Mouse (Mus musculus) CH12.LX (cell line): Measurements from ENCODE around the gene Anks3. TPM values are rescaled to one million over a fixed set of nuclear protein-coding genes. Genes with fewer than 3 reads are reported as not detected.

Experiments used
- DNase-seq: peaks from one replicate; pipeline ENCODE4 v3.0.0-alpha.2; 2013; ENCODE audit errors: extremely low read depth
- H3K27ac ChIP-seq: 2 replicates; pipeline ENCODE4 v1.5.1; 2012; ENCODE audit warnings: low read depth, mild to moderate bottlenecking, control low read depth, moderate library complexity; ENCODE audit not compliant: insufficient read depth
- H3K27me3 ChIP-seq: replicated peaks from 2 replicates; pipeline ENCODE3; 2012; ENCODE audit warnings: inconsistent platforms
- H3K36me3 ChIP-seq, 2 experiments: replicated peaks in 1 of 2; 2 replicates each; pipeline versions ENCODE3 to v1.6.1; 2012; ENCODE audit warnings: inconsistent platforms in 1 of 2, low read length in 1 of 2, mild to moderate bottlenecking in 1 of 2, mixed read lengths in 1 of 2, moderate library complexity in 1 of 2; ENCODE audit not compliant: control insufficient read depth in 1 of 2, insufficient read depth in 1 of 2
- H3K4me1 ChIP-seq, 2 experiments: 2 replicates each; pipeline ENCODE4 v1.6.1; 2012; ENCODE audit warnings: inconsistent platforms in 1 of 2, moderate library complexity in 1 of 2; ENCODE audit not compliant: insufficient read depth in 2 of 2, control insufficient read depth in 1 of 2
- H3K4me2 ChIP-seq: 2 replicates; pipeline ENCODE4 v1.6.1; 2012; ENCODE audit warnings: low read depth, mild to moderate bottlenecking, control low read depth; ENCODE audit not compliant: poor library complexity, insufficient read depth, severe bottlenecking
- H3K4me3 ChIP-seq, 3 experiments: fragments of 150-350 bp in 1 of 3; sonication (generic) in 1 of 3; replicated peaks in 1 of 3; 2 replicates each; pipeline versions ENCODE3 to v1.5.1; 2011 to 2012; ENCODE audit warnings: low read depth in 2 of 3, low read length in 2 of 3, mild to moderate bottlenecking in 2 of 3, moderate library complexity in 2 of 3, control low read depth in 1 of 3, improper control_type of control experiment in 1 of 3, inconsistent platforms in 1 of 3, mixed read lengths in 1 of 3; ENCODE audit not compliant: poor library complexity in 1 of 3
- H3K79me2 ChIP-seq: replicated peaks from 2 replicates; pipeline ENCODE4 v1.6.1; 2012; ENCODE audit warnings: mild to moderate bottlenecking, moderate library complexity; ENCODE audit not compliant: control insufficient read depth, poor library complexity, insufficient read depth, severe bottlenecking; ENCODE audit errors: extremely low read depth
- H3K9ac ChIP-seq: 2 replicates; pipeline ENCODE4 v1.6.1; 2012; ENCODE audit warnings: low read depth, mild to moderate bottlenecking, control low read depth, moderate library complexity; ENCODE audit not compliant: insufficient read depth
- H3K9me3 ChIP-seq: replicated peaks from 2 replicates; pipeline ENCODE3; 2012; ENCODE audit warnings: low read length, inconsistent platforms, mixed read lengths
- BHLHE40 ChIP-seq: IDR thresholded peaks from 2 replicates; pipeline ENCODE4 v1.6.1; 2011; ENCODE audit warnings: mild to moderate bottlenecking, low read depth, low read length, improper control_type of control experiment
- CHD1 ChIP-seq: IDR thresholded peaks from 2 replicates; pipeline ENCODE4 v1.6.1; 2012; ENCODE audit warnings: low read depth, low read length, improper control_type of control experiment, inconsistent platforms
- CTCF ChIP-seq, 2 experiments: IDR thresholded peaks in 1 of 2; conservative IDR thresholded peaks in 1 of 2; 2 replicates each; pipeline ENCODE4 v1.5.1; 2011 to 2012; ENCODE audit warnings: low read depth in 2 of 2, low read length in 2 of 2, improper control_type of control experiment in 1 of 2, inconsistent platforms in 1 of 2, mild to moderate bottlenecking in 1 of 2, moderate library complexity in 1 of 2
- E2F4 ChIP-seq: IDR thresholded peaks from 2 replicates; pipeline ENCODE4 v1.6.1; 2011; ENCODE audit warnings: low read depth, low read length, improper control_type of control experiment; ENCODE audit not compliant: insufficient replicate concordance
- ELF1 ChIP-seq: IDR thresholded peaks from 2 replicates; pipeline ENCODE4 v1.6.1; 2014; ENCODE audit warnings: low read depth, mild to moderate bottlenecking, inconsistent platforms, low read length, improper control_type of control experiment
- EP300 ChIP-seq: IDR thresholded peaks from 2 replicates; pipeline ENCODE4 v1.6.1; 2011; ENCODE audit warnings: low read length, improper control_type of control experiment
- HCFC1 ChIP-seq: IDR thresholded peaks from 2 replicates; pipeline ENCODE4 v1.6.1; 2012; ENCODE audit warnings: low read depth, mild to moderate bottlenecking, inconsistent platforms, low read length, improper control_type of control experiment
- JUN ChIP-seq: IDR thresholded peaks from 2 replicates; pipeline ENCODE4 v1.6.1; 2011; ENCODE audit warnings: low read depth, mild to moderate bottlenecking, low read length, improper control_type of control experiment, moderate library complexity; ENCODE audit not compliant: insufficient read depth
- MAX ChIP-seq: IDR thresholded peaks from 2 replicates; pipeline ENCODE4 v1.6.1; 2011; ENCODE audit warnings: low read length, improper control_type of control experiment
- MAZ ChIP-seq: IDR thresholded peaks from 2 replicates; pipeline ENCODE4 v1.6.1; 2012; ENCODE audit warnings: low read depth, mild to moderate bottlenecking, inconsistent platforms, low read length, improper control_type of control experiment, moderate library complexity
- MEF2A ChIP-seq: IDR thresholded peaks from 2 replicates; pipeline ENCODE4 v1.6.1; 2014; ENCODE audit warnings: low read depth, mild to moderate bottlenecking, inconsistent platforms, low read length, improper control_type of control experiment, borderline replicate concordance
- NRF1 ChIP-seq: IDR thresholded peaks from 2 replicates; pipeline ENCODE4 v1.6.1; 2014; ENCODE audit warnings: low read depth, mild to moderate bottlenecking, inconsistent platforms, low read length, improper control_type of control experiment, moderate library complexity
- PAX5 ChIP-seq: IDR thresholded peaks from 2 replicates; pipeline ENCODE4 v1.6.1; 2012; ENCODE audit warnings: low read length, inconsistent platforms, mixed read lengths
- POLR2A ChIP-seq: IDR thresholded peaks from 2 replicates; pipeline ENCODE4 v1.6.1; 2011; ENCODE audit warnings: low read depth, mild to moderate bottlenecking, improper control_type of control experiment, low read length
- RAD21 ChIP-seq: IDR thresholded peaks from 2 replicates; pipeline ENCODE4 v1.6.1; 2011; ENCODE audit warnings: low read depth, mild to moderate bottlenecking, low read length, improper control_type of control experiment, moderate library complexity
- RCOR1 ChIP-seq: conservative IDR thresholded peaks from 2 replicates; pipeline ENCODE4 v1.6.1; 2012; ENCODE audit warnings: low read depth, mild to moderate bottlenecking, inconsistent platforms, low read length, improper control_type of control experiment
- TCF12 ChIP-seq: IDR thresholded peaks from 2 replicates; pipeline ENCODE4 v1.6.1; 2014; ENCODE audit warnings: low read depth, mild to moderate bottlenecking, inconsistent platforms, low read length, improper control_type of control experiment
- UBTF ChIP-seq: IDR thresholded peaks from 2 replicates; pipeline ENCODE4 v1.6.1; 2012; ENCODE audit warnings: low read depth, mild to moderate bottlenecking, inconsistent platforms, low read length, improper control_type of control experiment, moderate library complexity
- USF1 ChIP-seq: IDR thresholded peaks from 2 replicates; pipeline ENCODE4 v1.6.1; 2014; ENCODE audit warnings: low read depth, mild to moderate bottlenecking, inconsistent platforms, low read length, improper control_type of control experiment
- USF2 ChIP-seq: conservative IDR thresholded peaks from 2 replicates; pipeline ENCODE4 v1.6.1; 2011; ENCODE audit warnings: low read depth, low read length, improper control_type of control experiment
- ZC3H11A ChIP-seq: IDR thresholded peaks from 2 replicates; pipeline ENCODE4 v1.6.1; 2012; ENCODE audit warnings: low read depth, mild to moderate bottlenecking, inconsistent platforms, low read length, improper control_type of control experiment
- ZMIZ1 ChIP-seq: IDR thresholded peaks from 2 replicates; pipeline ENCODE4 v1.6.1; 2012; ENCODE audit warnings: low read depth, mild to moderate bottlenecking, inconsistent platforms, low read length, improper control_type of control experiment
- dilution Hi-C: fragments of 300-500 bp; cut with MboI; formaldehyde crosslinking; loops from 2 replicates; pipeline ENCODE4 v1.14.3; 2020; ENCODE audit warnings: low sequenced_read_pairs; ENCODE audit not compliant: extremely low pct_unique_long_range_greater_than_20kb, extremely low pct_ligation_motif_present
- in situ Hi-C: fragments of 300-500 bp; cut with MboI; formaldehyde crosslinking; loops from 3 replicates; pipeline ENCODE4 v1.14.3; 2019; ENCODE audit warnings: low sequenced_read_pairs, low pct_ligation_motif_present, low pct_unique_long_range_greater_than_20kb, mixed read lengths
- polyA plus RNA-seq: library from polyadenylated mRNA; unstranded; fragments of >175 nt; gene quantifications from 2 replicates; pipeline ENCODE4 v1.2.1, GENCODE M21; 2012; ENCODE audit warnings: low read depth; ENCODE audit not compliant: insufficient read length
- total RNA-seq, 2 experiments: library from RNA; depleted of rRNA; stranded (reverse); fragments of 300-350 nt in 1 of 2; fragments of >200 nt in 1 of 2; gene quantifications; 2 replicates each; pipeline ENCODE4 v1.2.3; 2012 to 2014

The Anks3 gene
- total and polyA plus RNA-seq, 3 experiments: 17.0 to 34.9 (median 24.4) TPM

GRCm38 (mm10) chr16:4894201-4894908 is 69.7 kb downstream of the Anks3 start:
- no peak overlapping the region for H3K9ac ChIP-seq
- in situ Hi-C loops (no loop called here), dilution Hi-C loops (no loop called here)
- H3K4me2 ChIP-seq: no peak overlapping the region
- no peak overlapping the region for H3K4me3 ChIP-seq
- H3K36me3 ChIP-seq: peaks cover 0 to 4% of the 10 kb centered on the region in 2 experiments
- H3K27me3 ChIP-seq: no peaks in the 10 kb centered on the region
- peaks cover 2% of the 10 kb centered on the region; the same call in 1 of the 2 replicates for H3K79me2 ChIP-seq
- no peak for TF ChIP-seq ZC3H11A
- TF ChIP-seq MAX: no peak
- no peak overlapping the region for H3K27ac ChIP-seq
- no peaks in the 10 kb centered on the region for H3K9me3 ChIP-seq
- no peak for DNase-seq
- peaks cover 8 to 33% of the 10 kb centered on the region in 2 experiments for H3K4me1 ChIP-seq

GRCm38 (mm10) chr16:4892171-4892570 is 71.8 kb downstream of the Anks3 start:
- Histone ChIP-seq H3K9me3 (no peaks in the 10 kb centered on the region), H3K4me3 (no peak overlapping the region), H3K27me3 (no peaks in the 10 kb centered on the region), H3K36me3 (peaks cover 0 to 3% of the 10 kb centered on the region in 2 experiments), H3K4me2 (no peak overlapping the region), H3K79me2 (peaks cover 2% of the 10 kb centered on the region; the same call in 1 of the 2 replicates), H3K9ac (no peak overlapping the region), H3K27ac (no peak overlapping the region), H3K4me1 (peaks cover 5 to 31% of the 10 kb centered on the region in 2 experiments)
- TF ChIP-seq HCFC1 (no peak), JUN (no peak), EP300 (no peak), ZMIZ1 (no peak), E2F4 (no peak), POLR2A (no peak), RCOR1 (no peak), RAD21 (no peak), MEF2A (no peak), NRF1 (no peak), CTCF (conservative IDR thresholded peaks at IDR 0.05 in 1 of 2, IDR thresholded peaks at IDR 0.05 in 1 of 2; ENCODE audit: low read depth in 2 of 2, low read length in 2 of 2) (no peak), BHLHE40 (no peak), ELF1 (no peak), USF2 (no peak), PAX5 (no peak), UBTF (no peak), CHD1 (no peak), MAZ (no peak), USF1 (no peak), TCF12 (no peak)
- in situ Hi-C loops: no loop called here
- dilution Hi-C loops: no loop called here
- no peak for DNase-seq

Other genes with a start within 250 kb of the Anks3 start
- 20.0 and 20.3 TPM in 2 replicates for gene Nmral1, start 244.8 kb downstream of the Anks3 start, total RNA-seq (2012; rRNA removed)
- gene Nmral1, start 244.8 kb downstream of the Anks3 start, total RNA-seq (2014; rRNA removed): 2.4 and 3.6 TPM in 2 replicates
- gene Nmral1, start 244.8 kb downstream of the Anks3 start, polyA plus RNA-seq: 3.2 TPM in 2 replicates
- 72.3 and 73.2 TPM in 2 replicates for gene Hmox2, start 237.8 kb downstream of the Anks3 start, total RNA-seq (2012; rRNA removed)
- gene Hmox2, start 237.8 kb downstream of the Anks3 start, total RNA-seq (2014; rRNA removed): 74.0 and 80.4 TPM in 2 replicates
- gene Hmox2, start 237.8 kb downstream of the Anks3 start, polyA plus RNA-seq: 91.9 and 121 TPM in 2 replicates
- gene Cdip1, start 173.9 kb downstream of the Anks3 start, total RNA-seq (2012; rRNA removed): 28.0 and 28.7 TPM in 2 replicates
- gene Cdip1, start 173.9 kb downstream of the Anks3 start, total RNA-seq (2014; rRNA removed): 20.0 and 22.3 TPM in 2 replicates
- gene Cdip1, start 173.9 kb downstream of the Anks3 start, polyA plus RNA-seq: 18.5 and 22.2 TPM in 2 replicates
- 0.04 and 0.13 TPM in 2 replicates for gene 4930562C15Rik, start 128.8 kb downstream of the Anks3 start, total RNA-seq (2012; rRNA removed)
- 0.11 and 0.20 TPM in 2 replicates for gene 4930562C15Rik, start 128.8 kb downstream of the Anks3 start, total RNA-seq (2014; rRNA removed)
- gene 4930562C15Rik, start 128.8 kb downstream of the Anks3 start, polyA plus RNA-seq: 0.59 and 0.80 TPM in 2 replicates
- gene Ubald1, start 83.9 kb downstream of the Anks3 start, total RNA-seq (2012; rRNA removed): 11.6 and 12.9 TPM in 2 replicates
- 7.2 and 9.6 TPM in 2 replicates for gene Ubald1, start 83.9 kb downstream of the Anks3 start, total RNA-seq (2014; rRNA removed)
- 48.7 and 53.7 TPM in 2 replicates for gene Ubald1, start 83.9 kb downstream of the Anks3 start, polyA plus RNA-seq
- gene Mgrn1, start 78.0 kb downstream of the Anks3 start, total RNA-seq (2012; rRNA removed): 14.1 and 16.9 TPM in 2 replicates
- gene Mgrn1, start 78.0 kb downstream of the Anks3 start, total RNA-seq (2014; rRNA removed): 9.0 and 11.7 TPM in 2 replicates
- 12.9 and 15.5 TPM in 2 replicates for gene Mgrn1, start 78.0 kb downstream of the Anks3 start, polyA plus RNA-seq
- gene Nudt16l1, start 25.4 kb downstream of the Anks3 start, total RNA-seq (2012; rRNA removed): 65.7 and 66.1 TPM in 2 replicates
- gene Nudt16l1, start 25.4 kb downstream of the Anks3 start, total RNA-seq (2014; rRNA removed): 32.8 and 36.3 TPM in 2 replicates
- gene Nudt16l1, start 25.4 kb downstream of the Anks3 start, polyA plus RNA-seq: 94.9 and 101 TPM in 2 replicates
- gene Sept12, start 33.6 kb upstream of the Anks3 start, total RNA-seq (2012; rRNA removed): not detected in 2 replicates
- gene Sept12, start 33.6 kb upstream of the Anks3 start, total RNA-seq (2014; rRNA removed): 0.13 TPM in 1 of 2 replicates, not detected in the other
- not detected in 2 replicates for gene Sept12, start 33.6 kb upstream of the Anks3 start, polyA plus RNA-seq
- not detected in 2 replicates for gene Smim22, start 43.1 kb upstream of the Anks3 start, total RNA-seq (2012; rRNA removed)
- gene Smim22, start 43.1 kb upstream of the Anks3 start, total RNA-seq (2014; rRNA removed): not detected in 2 replicates
- gene Smim22, start 43.1 kb upstream of the Anks3 start, polyA plus RNA-seq: not detected in 2 replicates
- 27.7 and 33.4 TPM in 2 replicates for gene Rogdi, start 49.3 kb upstream of the Anks3 start, total RNA-seq (2012; rRNA removed)
- 21.5 and 25.1 TPM in 2 replicates for gene Rogdi, start 49.3 kb upstream of the Anks3 start, total RNA-seq (2014; rRNA removed)
- gene Rogdi, start 49.3 kb upstream of the Anks3 start, polyA plus RNA-seq: 121 and 130 TPM in 2 replicates
- gene Glyr1, start 85.7 kb upstream of the Anks3 start, total RNA-seq (2012; rRNA removed): 90.6 and 103 TPM in 2 replicates
- 130 and 134 TPM in 2 replicates for gene Glyr1, start 85.7 kb upstream of the Anks3 start, total RNA-seq (2014; rRNA removed)
- gene Glyr1, start 85.7 kb upstream of the Anks3 start, polyA plus RNA-seq: 125 and 132 TPM in 2 replicates
- 31.0 and 33.2 TPM in 2 replicates for gene Ubn1, start 85.9 kb upstream of the Anks3 start, total RNA-seq (2012; rRNA removed)
- 14.3 and 17.4 TPM in 2 replicates for gene Ubn1, start 85.9 kb upstream of the Anks3 start, total RNA-seq (2014; rRNA removed)
- 30.4 and 32.5 TPM in 2 replicates for gene Ubn1, start 85.9 kb upstream of the Anks3 start, polyA plus RNA-seq
- 0.25 TPM in 2 replicates for gene Ppl, start 168.2 kb upstream of the Anks3 start, total RNA-seq (2012; rRNA removed)
- gene Ppl, start 168.2 kb upstream of the Anks3 start, total RNA-seq (2014; rRNA removed): not detected in 2 replicates
- gene Ppl, start 168.2 kb upstream of the Anks3 start, polyA plus RNA-seq: 0.04 and 0.10 TPM in 2 replicates
- 0.13 TPM in 2 replicates for gene Sec14l5, start 182.9 kb upstream of the Anks3 start, total RNA-seq (2012; rRNA removed)
- gene Sec14l5, start 182.9 kb upstream of the Anks3 start, total RNA-seq (2014; rRNA removed): 0.05 TPM in 1 of 2 replicates, not detected in the other
- gene Sec14l5, start 182.9 kb upstream of the Anks3 start, polyA plus RNA-seq: not detected in 2 replicates
- gene Nagpa, start 239.8 kb upstream of the Anks3 start, total RNA-seq (2012; rRNA removed): 50.2 and 65.3 TPM in 2 replicates
- gene Nagpa, start 239.8 kb upstream of the Anks3 start, total RNA-seq (2014; rRNA removed): 39.9 and 41.9 TPM in 2 replicates
- 79.0 and 80.6 TPM in 2 replicates for gene Nagpa, start 239.8 kb upstream of the Anks3 start, polyA plus RNA-seq